Mouse (Mus musculus): ENCODE data around the gene Zfp36l2. TPM values are rescaled to one million over a fixed set of nuclear protein-coding genes. Genes with fewer than 3 reads are reported as not detected.
"Not testable (repeated sequence)": the region's sequence is repeated elsewhere in the genome, so short reads cannot be mapped to it uniquely, and the experiment has no call there.

The Zfp36l2 gene
- 10 to 100 TPM; 23.5 to 25.4 (median 24.4) TPM for total RNA-seq (2022)

GRCm38 (mm10) chr17:84187727-84188373 lies at the start of gene Zfp36l2:
Gene Zfp36l2, minus strand, starts transcription at chr17:84187947.
- DNase-seq (ENCODE audit: low spot score) = peak; percentile 95

DNA sequence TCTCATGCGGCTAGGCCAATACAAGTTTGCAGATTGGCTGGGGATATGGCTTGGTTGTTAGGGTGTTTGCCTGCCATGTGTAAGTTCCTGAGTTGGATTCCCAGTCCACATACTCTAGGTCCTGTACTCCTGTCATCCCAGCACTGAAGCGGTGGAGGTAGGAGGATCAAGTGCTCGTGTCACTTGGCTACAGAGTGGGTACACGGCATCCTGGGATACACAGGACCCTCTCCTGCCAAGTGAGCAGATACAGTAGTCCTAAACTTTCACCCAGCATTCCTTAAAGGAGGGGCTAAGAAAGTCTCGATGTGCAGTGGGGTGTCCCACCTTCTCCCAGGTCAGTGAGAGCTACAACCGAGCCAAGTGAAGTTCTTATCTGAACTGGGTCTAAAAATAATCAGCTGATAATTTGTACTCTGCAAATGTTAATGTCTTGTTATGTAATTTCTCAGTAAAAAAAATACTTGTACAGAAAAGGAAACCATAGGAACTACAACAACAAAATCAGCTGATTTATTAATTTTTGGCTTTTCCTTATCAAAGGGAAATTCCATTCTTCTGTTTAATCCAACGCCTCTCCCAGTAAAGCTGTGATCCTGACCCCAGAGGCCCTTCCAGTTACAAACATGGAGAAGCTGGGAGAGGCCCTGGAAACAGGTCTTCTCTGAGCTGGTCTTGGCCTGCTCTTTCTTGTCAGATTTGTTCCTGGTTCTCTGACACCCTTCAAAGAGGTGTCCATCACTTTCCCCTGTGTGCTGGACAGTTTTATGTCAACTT lies 49.2 kb upstream of the Zfp36l2 start:
- DNase-seq (ENCODE audit: low spot score) = peak; percentile 57

DNA sequence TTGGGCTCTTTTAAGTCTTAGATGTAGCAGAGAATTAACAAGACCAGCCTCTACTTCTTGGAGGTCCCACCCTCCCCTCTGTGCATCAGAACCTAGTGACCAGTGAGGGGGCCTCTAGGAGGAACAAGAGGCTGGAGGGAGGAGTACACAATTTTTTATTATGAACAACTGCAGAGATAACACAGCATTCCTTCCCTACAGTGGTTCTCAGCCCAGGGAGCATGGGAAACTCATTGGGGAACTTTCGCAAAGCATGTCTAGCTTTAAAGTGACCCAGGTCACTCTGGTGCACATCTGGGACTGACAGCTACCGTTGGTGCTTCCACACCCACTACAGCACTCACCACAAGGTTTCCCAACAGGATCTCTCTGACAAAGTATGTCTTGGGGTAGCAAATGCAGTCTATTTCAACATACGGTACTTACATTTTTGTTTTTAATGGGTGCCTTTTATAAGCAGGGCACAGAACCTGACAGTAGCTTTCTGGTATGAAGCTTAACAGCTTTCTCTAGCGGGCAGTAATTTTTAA lies 47.7 kb upstream of the Zfp36l2 start:
- peak; percentile 20 for DNase-seq (ENCODE audit: low spot score)

- DNase-seq (ENCODE audit: low spot score) = not testable (repeated sequence)
Observed at GRCm38 (mm10) chr17:84234785-84235184, 47.0 kb upstream of the Zfp36l2 start.

DNA sequence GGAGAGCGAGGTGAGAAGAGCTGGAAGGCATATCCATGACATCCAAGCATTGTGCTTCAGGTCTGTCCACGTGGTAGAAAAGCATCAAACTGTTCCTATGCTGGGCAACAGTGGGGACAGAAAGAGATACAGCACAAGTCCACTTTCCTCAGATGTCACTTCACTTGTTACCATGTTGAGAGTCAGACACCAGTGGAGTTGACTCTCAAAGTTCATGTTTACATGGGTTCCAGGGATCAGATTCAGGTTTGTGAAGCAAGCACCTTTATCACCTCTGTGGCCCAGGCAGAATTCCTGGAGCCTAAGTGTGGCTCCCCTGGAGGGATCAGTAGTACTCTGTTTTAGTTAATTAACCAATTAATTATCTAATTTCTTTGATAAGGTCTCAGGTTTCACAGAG lies 46.0 kb upstream of the Zfp36l2 start:
- no peak for DNase-seq (ENCODE audit: low spot score)

DNA sequence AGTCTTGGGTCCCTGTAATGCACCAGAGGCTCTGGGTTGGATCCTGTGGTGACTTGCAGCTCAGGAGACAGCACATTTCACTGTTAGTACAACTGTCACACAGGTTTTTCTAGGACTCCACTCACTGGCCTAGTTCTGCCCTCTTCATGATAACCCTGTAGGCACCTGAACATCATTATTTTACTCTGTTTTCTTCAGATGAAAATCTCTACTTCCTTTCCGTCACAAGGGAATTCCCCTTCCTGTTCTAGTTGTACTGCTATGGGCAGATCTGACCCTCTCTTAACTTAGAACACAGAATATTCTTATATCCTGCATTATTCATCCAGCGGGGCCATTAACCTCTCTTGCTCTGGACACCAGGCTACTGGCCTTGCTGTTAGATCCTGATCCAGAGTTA lies 43.6 kb upstream of the Zfp36l2 start:
- DNase-seq (ENCODE audit: low spot score) = no peak

- no peak for DNase-seq (ENCODE audit: low spot score)
Observed at GRCm38 (mm10) chr17:84228223-84228622, 40.5 kb upstream of the Zfp36l2 start.

DNA sequence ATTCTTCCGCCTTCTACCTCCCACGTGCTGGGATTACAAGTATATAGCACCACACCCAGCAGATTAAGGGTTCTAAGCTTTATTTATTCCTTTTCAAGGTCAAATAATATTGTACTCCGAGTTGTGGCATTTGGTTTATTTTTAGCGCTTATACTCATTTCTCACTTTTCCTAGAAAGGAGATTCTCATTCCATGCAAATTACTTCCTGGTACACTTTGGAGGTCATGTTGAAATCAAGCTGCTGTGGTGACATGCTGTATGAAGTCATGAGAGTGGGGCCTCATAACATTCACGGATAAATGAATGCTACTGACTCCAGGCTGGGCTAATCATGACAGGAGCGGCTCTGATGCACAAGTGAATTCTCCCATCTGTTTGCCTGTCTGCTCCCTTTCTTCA lies 38.9 kb upstream of the Zfp36l2 start:
- DNase-seq (ENCODE audit: low spot score) = no peak

DNA sequence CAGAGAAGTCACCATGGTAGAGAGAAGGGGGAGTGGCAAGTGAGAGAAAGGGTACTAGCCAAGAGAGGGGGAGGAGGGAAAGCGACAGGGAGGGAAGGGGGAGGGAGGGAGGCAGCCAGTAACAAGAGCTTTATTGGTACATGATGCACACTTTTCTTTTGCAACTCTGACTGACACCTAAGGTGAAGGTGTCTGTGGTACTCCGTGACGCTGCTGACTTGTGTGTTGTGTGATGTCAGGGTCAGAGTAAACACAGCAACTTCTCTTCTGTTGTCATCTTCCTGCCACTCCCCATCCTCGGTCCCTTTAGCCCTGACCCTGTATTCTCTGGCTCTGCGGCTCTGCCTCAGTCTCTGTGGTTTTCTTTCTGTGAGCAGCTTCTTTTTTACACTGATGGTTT lies 38.5 kb upstream of the Zfp36l2 start:
- DNase-seq (ENCODE audit: low spot score) = no peak

GRCm38 (mm10) chr17:84224217-84224887 lies 36.6 kb upstream of the Zfp36l2 start:
- DNase-seq (ENCODE audit: low spot score) = no peak

DNA sequence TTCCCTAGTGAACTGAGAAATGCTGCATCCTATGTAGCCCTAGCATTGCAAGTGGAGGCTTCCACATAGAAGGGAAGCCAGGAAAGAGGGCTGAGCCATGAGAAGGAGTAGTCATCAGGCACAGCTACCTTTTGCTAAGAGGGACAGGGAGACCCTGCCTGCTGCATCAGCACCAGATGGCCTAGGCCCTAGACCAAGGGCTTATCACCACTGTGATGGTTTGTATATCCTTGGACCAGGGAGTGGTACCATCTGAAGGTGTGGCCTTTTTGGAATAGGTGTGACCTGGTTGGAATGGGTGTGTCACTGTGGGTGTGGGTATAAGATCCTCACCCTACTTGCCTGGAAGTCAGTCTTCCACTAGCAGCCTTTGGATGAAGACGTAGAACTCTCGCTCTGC lies 31.1 kb upstream of the Zfp36l2 start:
- DNase-seq (ENCODE audit: low spot score) = not testable (repeated sequence)

DNA sequence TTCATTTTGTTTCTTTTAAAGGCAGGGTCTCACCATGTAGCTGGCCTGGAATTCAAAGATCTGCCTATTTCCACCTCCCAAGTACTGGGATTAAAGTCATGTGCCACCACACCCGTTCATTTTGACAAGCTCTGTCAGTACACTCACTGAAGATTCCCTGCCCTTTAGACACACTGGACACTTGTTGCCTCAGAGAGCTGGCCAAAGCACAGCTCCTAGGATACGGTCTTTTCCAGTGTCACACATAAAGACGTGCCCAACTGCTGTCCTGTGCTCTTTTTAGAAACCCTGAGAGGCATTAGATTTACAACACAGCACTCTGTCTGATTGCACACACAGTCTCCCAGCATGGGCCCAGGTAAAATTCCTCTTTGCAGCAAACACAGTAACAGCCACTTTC lies 29.9 kb upstream of the Zfp36l2 start:
- DNase-seq (ENCODE audit: low spot score) = no peak

DNA sequence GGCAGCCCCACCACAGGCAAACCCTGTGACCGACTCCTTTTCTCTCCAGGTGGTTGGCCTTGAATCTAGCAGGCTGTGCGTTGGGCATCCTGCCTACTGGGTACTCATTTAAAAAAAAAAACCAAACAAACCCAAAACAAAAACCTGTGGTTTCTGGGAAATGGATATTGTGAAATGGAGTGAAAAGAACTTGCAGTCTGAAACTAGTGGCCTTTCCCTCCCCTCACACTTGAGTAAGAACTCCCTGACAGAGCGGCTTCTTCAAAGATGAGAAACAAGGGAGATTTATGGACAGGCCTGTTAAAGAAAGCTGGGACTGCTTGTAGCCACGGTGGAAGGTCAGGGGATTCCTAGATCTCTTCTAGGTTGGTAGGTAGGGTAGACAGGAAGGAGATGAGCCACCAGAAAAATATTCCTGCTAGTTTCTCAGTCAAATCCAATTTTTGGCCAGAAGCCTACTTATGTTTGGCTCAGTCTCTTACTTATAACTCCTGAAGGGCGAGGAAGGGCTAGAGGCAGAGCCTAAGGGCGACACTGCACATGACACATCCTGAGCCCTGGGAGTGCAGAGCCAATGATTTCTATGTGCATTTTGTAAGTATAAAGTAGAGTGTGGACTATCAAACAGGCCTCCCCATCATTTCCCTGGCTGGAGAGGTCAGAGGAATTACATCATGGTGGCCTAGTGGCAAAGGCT lies 27.7 kb upstream of the Zfp36l2 start:
- no peak for DNase-seq (ENCODE audit: low spot score)

DNA sequence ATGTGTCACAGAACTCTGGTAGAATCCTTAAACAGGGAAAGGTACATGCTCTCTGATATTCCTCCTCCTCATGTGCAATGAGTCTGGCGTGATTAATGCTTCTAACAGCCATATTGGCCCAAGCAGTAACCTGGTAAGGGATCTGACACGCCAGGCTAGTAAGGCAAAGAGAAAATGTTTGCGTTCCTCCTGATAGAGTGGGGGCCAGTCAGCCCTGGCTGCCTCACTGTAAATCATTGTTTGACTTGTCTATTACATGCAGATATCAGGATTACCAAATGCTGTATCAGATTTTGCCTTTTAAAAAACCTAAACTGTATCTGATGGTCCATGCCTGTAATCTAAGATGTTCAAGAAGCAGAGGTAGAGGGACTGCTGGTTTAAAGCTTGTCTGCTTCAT lies 25.7 kb upstream of the Zfp36l2 start:
- no peak for DNase-seq (ENCODE audit: low spot score)

- DNase-seq (ENCODE audit: low spot score) = no peak
Observed at GRCm38 (mm10) chr17:84207611-84208010, 19.9 kb upstream of the Zfp36l2 start.

DNA sequence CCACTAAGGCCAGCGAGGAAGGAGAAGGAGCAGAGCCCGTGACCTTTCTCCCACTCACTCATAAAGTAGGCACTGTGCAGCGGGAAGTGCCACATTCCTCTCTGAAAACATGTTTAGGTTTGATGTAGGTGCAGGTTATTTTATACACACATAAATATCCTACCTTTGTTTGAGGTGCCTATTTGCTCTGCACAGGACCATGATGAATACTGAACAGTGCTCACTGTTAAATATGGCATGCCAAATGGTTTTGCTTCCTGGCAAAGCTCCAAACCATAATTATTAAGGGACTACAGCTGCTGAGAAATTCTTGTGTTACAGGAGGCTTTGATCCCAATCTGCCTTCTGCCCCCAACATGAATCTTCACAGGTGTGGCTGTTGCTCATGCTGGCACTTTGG lies 18.5 kb upstream of the Zfp36l2 start:
- DNase-seq (ENCODE audit: low spot score) = no peak

- no peak for DNase-seq (ENCODE audit: low spot score)
Observed at GRCm38 (mm10) chr17:84204962-84205361, 17.2 kb upstream of the Zfp36l2 start.

- no peak for DNase-seq (ENCODE audit: low spot score)
Observed at GRCm38 (mm10) chr17:84203340-84203739, 15.6 kb upstream of the Zfp36l2 start.

- no peak for DNase-seq (ENCODE audit: low spot score)
Observed at GRCm38 (mm10) chr17:84201183-84201582, 13.4 kb upstream of the Zfp36l2 start.

GRCm38 (mm10) chr17:84197912-84198344 lies 10.2 kb upstream of the Zfp36l2 start:
- no peak for DNase-seq (ENCODE audit: low spot score)

- DNase-seq (ENCODE audit: low spot score) = no peak
Observed at GRCm38 (mm10) chr17:84196329-84196728, 8.6 kb upstream of the Zfp36l2 start.

DNA sequence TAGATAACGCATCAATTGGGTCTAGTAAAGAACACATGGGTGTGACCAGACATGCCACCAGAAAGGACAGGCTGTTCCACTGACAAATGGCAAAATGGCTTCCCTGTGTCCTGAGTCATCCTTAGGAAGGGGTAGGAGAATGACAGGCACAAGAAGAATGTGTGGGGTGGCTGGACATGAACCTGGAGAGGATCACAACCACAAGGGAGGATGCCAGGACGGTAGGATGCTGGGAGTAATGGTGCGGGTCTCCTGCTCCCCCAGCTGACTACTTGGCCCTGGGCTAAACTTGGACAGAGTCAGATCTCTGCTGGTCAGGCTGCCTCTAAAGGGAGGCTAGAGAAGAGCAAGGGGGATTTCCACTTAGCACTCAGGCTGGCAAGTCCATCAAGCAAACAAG lies 8.1 kb upstream of the Zfp36l2 start:
- no peak for DNase-seq (ENCODE audit: low spot score)

Data from heart, adult 8-10 months (tissue).